Mouse (Mus musculus) ovary, adult 2 months (tissue): ENCODE data around the gene Glipr1l2. TPM values are rescaled to one million over a fixed set of nuclear protein-coding genes. Genes with fewer than 3 reads are reported as not detected.

Experiments used
- polyA plus RNA-seq: library from polyadenylated mRNA; depleted of rRNA; stranded (reverse); fragments of >200 nt; gene quantifications from 2 replicates; pipeline ENCODE4 v1.2.3, GENCODE M21; 2012; rRNA removed

The Glipr1l2 gene
- not detected in 2 replicates for polyA plus RNA-seq

DNA sequence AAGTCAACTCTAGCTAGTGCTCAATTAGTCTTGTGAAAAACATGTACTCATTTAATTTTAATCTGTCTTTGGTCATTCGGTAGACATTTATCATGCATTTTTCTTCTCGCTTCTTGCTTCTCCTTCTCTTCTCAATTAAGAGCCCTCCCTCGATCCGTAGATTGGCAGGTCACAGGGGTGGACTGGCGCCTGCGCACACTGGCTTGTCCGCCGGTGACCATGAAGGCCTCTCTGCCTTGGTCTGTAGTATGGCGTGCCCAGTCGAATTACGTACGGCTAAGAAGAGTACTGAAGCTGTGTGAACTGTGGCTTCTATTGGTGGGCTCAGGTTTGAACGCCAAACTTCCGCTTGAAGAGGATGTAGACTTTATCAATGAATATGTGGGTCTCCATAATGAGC lies at the start of gene Glipr1l2:
Gene Glipr1l2, plus strand, starts transcription at position 198 of the 400 bp plus-strand sequence.

DNA sequence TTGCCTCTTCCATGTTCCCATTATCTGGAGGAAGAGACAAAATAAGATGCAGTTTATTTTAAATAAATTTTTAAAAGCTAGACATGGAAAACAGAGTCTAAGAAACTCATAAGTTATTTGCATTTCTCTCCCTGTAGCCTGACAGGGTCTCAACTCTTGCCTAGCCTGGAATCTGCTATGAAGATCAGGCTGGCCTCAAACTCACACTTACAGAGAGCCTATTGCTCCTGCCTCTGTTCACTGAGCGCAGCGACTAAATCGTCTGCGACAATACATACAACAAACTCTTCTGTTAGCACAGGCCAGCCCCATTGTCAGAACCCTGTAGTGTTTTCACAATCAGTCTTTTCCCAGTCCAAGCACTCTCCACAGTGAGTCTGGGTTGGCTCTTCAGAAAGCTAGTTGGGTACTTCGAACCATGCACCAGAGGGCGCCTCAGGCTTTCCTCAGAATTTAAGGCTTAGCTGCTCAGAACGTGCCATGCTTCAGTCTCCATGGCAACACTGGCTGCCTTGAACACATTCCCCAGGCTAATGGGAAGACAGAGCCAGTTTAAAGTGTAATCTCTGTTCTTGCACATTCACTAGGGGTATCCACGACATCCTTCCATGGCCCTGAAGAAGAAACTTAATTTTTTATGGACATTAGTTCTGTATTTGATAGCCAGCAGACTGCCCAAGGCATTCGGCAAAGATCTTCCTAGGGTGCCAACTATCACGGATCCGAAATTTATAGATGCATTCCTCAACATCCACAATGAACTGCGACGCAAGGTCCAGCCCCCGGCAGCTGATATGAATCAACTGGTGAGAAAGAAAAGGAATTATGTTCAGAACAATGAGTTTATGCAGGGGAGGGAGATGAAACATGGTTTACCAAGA lies 23.2 kb upstream of the Glipr1l2 start, which contains the start of gene Glipr1l1:
Gene Glipr1l1, plus strand, starts transcription at position 488 of the 881 bp plus-strand sequence.

Other genes with a start within 250 kb of the Glipr1l2 start
- gene Krr1, start 110.7 kb upstream of the Glipr1l2 start, polyA plus RNA-seq = 3.0 and 5.5 TPM in 2 replicates
- 3.7 and 5.2 TPM in 2 replicates for gene Glipr1, start 80.7 kb upstream of the Glipr1l2 start, polyA plus RNA-seq
- gene Glipr1l1, start 23.2 kb upstream of the Glipr1l2 start, polyA plus RNA-seq = not detected in 2 replicates
- not detected in 2 replicates for gene Glipr1l3, start 77.0 kb downstream of the Glipr1l2 start, polyA plus RNA-seq
- 0.08 and 0.32 TPM in 2 replicates for gene Caps2, start 80.3 kb downstream of the Glipr1l2 start, polyA plus RNA-seq
- 0.74 and 0.88 TPM in 2 replicates for gene Kcnc2, start 187.8 kb downstream of the Glipr1l2 start, polyA plus RNA-seq